Mouse (Mus musculus): ENCODE results near the gene Nudt4. TPM values are rescaled to one million over a fixed set of nuclear protein-coding genes. Genes with fewer than 3 reads are reported as not detected.
"Not testable (repeated sequence)": the region's sequence is repeated elsewhere in the genome, so short reads cannot be mapped to it uniquely, and the experiment has no call there.

Nudt4 gene
- total RNA-seq, 2 experiments from 2014 or later = 263 to 282 TPM

DNA sequence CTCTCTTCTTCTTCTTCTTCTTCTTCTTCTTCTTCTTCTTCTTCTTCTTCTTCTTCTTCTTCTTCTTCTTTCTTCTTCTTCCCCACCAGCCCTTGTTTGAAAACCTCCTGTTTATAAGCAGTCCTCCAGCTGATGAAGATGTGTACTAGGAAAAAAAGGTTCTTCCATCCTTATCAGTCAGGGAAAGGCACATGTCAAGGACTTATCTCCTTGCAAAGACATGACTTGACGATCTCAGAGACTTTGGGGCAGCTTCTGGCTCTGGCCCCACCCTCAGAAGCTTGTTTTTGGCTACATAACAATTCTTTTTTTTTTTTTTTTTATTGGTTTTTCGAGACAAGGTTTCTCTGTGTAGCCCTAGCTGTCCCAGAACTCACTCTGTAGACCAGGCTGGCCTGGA, 5.5 kb upstream of the Nudt4 start:
- intact Hi-C loops (cut with DNase I) = no loop called here
- no peak for DNase-seq (ENCODE audit: low spot score)

DNA sequence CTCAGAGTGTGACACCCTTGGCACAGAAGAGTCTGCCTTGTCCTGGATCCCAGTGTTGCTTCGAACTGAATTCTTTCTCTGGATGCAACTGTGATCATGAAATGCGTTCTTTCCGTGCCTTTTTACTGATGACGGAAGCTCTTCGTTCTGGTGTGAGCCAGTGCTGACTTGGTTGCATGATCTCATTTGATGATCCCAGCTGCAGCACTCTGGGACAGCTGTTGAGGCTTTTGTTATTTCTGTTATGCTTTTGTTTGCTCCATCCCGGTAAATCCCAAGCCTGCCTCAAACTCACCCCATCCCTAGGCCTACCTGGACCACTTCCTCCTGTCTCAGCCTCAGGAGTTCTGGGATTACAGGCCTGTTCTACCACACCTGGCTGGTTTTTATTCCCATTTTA, 4.1 kb upstream of the Nudt4 start:
- no peak for DNase-seq (ENCODE audit: low spot score)
- intact Hi-C loops (cut with DNase I) = no loop called here

DNA sequence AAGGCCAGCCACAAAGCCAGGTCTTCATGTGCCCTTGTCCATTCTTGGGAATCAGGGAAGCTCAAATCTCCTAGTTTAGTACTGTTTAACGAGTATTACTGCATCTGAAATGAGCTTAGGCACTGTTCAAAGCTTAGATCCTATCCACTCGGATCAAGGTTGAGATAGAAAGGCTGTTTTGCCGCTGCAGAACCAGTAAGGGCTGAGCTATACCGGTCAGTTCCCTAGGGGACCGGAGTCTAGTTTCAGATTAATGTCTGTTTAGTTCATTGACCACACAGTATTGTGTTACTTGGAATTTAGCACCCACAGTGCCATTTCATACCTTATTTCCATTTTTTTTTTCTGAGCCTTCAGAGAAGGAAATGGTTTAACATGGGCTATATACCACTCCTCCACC, 3.6 kb upstream of the Nudt4 start:
- intact Hi-C loops (cut with DNase I) = no loop called here
- DNase-seq (ENCODE audit: low spot score) = no peak

DNA sequence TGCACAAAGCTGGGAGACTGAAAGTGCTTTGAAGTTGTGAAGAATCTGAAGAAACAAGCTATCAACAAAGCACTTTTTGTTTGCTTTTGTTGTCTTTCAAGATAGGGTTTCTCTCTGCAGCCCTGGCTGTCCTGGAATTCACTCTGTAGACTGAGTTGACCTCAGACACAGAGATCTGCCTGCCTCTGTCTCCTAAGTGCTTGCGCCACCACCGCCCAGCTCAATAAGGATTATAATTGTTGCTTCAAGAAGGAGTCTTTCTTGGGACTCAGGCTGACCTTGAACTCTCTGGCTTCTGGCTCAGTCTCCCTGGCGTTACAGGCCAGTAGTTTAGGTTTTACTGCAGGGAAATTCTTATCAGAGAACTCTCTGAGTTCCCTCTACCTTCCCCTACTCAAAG, 2.8 kb upstream of the Nudt4 start:
- no peak for DNase-seq (ENCODE audit: low spot score)
- intact Hi-C loops (cut with DNase I) = no loop called here

DNA sequence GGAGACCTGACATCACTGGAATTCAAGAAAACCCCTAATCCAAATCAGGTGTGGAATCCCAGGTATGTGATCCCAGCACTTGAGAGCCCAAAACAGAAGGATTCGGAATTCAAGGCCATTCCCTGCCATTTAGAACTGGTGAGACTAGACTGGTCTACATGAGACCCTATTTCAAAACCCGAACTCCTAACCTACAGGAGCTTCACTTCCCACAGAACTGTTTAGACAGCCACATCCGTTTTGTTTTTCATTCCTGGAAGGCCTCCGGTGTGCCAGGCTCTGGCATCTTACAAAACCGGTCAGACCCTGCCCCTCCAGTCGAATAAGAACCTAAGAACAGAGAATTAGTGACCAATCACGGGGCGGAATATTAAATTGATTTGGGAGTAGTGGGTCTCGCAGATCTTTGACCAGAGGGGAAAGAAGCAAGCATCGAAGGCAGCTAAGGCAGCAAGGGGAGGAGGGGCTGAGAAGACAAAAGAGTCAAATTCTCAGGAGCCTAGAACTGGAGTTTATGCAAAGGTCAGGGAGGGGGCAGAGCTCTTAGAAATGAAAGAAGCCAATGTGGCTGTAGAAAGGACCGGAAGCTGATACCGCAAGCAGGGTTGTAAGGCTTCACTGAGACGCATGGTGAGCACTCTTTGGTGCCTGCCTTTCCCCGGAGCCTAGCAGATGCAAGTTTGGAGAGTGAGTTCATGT, 1.4 kb upstream of the Nudt4 start:
- intact Hi-C loops (cut with DNase I) = no loop called here

DNA sequence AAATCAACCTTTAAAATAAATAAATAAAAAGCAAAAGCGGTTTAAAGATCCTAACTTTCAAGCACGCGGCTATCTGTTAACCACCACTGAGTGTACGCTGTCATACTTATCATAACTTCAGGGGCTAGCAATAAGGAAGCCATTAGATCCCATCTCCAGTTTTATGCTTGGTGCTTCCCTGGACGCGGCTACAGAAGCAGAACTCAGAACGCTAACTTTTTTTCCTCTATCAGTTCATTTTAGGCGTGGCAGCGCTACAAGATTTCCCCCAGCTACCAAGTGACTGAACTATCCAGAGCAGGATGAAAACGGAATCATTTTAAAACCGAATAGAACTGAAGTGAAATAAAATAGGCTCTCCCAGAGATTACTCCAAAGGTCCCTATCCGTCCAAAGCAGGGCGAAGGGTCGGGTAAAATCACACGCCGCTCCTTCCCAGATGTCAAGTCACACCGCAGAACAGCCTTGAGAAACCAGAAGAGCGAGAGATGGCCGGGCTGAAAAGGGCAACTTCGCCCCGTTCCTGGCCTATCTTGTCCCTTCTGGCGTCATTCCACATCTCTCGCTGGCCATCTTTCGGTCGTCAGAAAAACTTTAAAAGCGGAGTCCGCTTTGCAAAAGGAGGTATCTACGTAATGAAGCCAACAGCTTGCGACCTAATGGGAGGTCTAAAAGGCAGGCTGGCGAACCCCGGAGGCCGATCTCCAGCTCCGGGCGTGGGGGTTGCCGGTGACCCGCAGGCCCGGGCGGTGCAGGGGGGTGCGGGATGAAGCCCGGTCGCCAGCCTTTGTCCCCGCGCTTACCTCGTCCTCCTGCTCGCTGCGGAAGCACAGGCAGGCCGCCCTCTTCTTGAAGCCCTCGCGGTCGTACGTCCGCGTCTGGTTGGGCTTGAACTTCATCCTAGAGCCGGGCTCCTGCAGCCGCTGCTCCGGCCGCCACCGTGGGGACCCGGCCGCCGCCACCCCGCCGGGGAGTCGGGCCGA, 796 bp downstream of the Nudt4 start:
- intact Hi-C loops (cut with DNase I) = loop anchor here (5.0 kb wide), 2 partner anchors 79 to 114 kb away; no protein-coding TSS in a partner anchor
- DNase-seq (ENCODE audit: low spot score) = peak; percentile 26

More for the DNA sequence above, 1.4 kb upstream of the Nudt4 start:
- DNase-seq (ENCODE audit: low spot score) = no peak

DNA sequence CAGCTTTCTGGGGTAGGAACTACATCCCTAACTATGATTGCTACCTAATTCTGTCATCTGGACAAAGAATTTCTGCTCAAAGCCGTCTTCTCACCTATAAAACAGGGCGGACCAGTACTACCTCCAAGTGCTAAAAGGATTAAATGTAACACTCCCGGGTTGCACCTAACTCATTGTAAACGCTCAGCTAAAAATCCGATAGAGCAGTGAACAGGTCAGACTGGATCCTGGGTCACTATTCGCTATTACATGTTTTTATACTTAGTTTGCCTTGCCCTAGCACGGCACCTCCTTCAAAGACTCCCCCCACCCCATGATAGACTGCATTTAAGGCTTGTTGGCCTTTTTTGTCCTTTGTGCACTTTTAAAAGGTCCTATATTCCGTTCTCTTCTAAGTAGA, 1.6 kb downstream of the Nudt4 start:
- DNase-seq (ENCODE audit: low spot score) = no peak
- intact Hi-C loops (cut with DNase I) = loop anchor here (5.0 kb wide), 2 partner anchors 80 to 115 kb away; no protein-coding TSS in a partner anchor

DNA sequence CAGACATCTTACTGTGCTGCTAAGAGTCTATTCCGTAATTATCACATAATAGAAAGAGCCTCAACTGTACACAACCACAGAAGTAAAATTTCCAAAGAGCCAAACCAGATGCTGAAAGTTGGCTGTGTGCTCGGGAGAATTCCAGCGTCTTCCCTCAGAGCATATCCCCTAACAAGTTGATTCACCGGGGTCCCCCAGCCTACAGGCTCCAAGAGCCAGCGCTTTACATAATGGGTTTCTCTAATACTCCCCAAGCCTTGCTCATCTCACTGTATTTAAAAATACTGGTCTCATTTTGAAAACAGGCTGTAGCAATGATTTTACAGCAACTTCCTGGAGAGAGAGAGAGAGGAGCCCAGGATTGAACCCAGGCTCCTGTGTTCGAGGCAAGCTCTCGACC, 2.3 kb downstream of the Nudt4 start:
- intact Hi-C loops (cut with DNase I) = loop anchor here (5.0 kb wide), 2 partner anchors 81 to 116 kb away; no protein-coding TSS in a partner anchor
- DNase-seq (ENCODE audit: low spot score) = no peak

DNA sequence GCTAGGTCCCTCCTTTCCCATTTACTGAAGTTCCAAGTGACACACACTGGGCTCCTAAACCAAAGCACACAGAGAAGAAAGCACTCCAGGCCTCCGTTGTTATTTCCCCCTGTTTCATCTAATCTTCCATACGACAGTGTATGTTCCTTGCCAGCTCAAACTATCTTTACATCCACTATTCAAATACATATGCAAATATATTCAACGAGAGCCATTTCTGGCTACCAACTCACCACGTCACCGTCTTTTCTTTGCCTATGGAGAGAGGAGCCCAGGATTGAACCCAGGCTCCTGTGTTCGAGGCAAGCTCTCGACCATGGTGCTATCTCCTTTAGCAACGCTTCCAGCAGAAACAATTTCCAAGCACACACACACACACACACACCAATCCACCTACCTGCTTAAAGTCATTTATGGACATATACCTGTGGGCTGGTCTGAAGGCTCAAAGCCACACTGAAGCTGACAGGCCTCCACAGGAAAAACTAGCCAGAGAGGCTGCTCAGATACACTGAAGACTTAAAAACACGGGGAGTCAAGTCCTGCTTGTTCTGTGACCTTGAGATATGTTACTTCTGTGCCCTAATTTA, 3.5 kb downstream of the Nudt4 start:
- intact Hi-C loops (cut with DNase I) = loop anchor here (5.0 kb wide), 2 partner anchors 82 to 117 kb away; no protein-coding TSS in a partner anchor
- DNase-seq (ENCODE audit: low spot score) = no peak

DNA sequence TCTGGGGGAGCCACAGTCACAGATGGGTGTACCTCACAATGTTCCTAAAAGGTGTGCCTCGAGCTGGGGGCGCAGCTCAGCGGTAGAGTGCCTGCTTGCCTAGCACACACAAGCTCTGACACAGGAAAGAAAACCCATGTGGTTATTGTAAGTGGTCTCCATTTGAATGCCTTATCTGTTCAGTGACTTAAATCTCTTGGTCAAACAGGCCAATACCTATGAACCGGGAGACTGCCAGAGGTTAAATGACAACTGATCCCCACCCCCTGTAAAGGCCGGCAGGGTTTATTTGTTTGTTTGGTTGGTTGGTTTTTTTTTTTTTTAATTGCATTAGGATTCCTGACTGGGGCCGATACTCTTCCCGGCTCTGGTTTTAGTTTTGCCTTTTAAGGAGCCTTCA, 4.5 kb downstream of the Nudt4 start:
- intact Hi-C loops (cut with DNase I) = loop anchor here (5.0 kb wide), 1 partner anchor 223 kb away; no protein-coding TSS in a partner anchor
- DNase-seq (ENCODE audit: low spot score) = no peak

DNA sequence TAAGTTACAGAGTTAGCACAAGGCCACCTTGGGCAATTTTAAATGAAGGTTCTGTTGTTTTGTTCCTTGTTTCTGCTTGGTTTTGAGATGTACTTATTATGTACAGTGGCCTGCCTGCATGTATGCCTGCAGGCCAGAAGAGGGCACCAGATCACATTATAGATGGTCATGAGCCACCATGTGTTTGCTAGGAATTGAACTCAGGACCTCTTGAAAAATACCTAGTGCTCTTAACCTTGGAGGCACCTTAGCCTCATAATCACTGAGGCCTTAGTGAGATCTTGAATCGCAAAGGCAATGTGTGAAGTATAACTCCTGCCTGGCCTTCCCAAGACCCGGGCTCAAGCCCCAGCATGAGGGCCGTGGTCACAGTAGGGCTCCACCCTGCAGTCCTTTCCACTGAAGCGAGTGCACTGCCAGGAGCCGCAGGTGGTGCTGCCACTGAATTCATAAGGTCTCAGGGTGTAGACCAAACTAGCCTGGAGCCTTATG, 6.6 kb downstream of the Nudt4 start:
- DNase-seq (ENCODE audit: low spot score) = no peak

DNA sequence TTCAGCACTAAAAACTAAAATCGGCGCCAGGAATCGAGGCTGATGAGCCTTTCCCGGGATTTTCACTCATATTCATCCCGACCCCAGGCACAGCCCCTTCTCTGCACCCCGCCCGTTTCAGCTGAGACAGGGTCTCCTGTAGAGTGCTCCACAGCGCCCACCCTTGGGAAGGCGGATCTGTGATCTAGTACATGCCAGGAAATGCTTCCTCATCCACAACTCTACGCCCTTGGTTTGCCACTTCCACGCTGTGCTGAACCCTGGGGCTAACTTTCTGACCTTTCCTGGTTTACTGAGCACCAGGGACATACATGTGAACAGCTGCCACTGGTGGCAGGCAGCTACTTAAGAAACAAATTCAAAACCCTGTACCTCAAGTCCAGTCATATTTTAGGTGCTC, 8.1 kb downstream of the Nudt4 start:
- no peak for DNase-seq (ENCODE audit: low spot score)
- intact Hi-C loops (cut with DNase I) = loop anchor here (5.0 kb wide), 1 partner anchor 226 kb away; no protein-coding TSS in a partner anchor

More for the DNA sequence above, 6.6 kb downstream of the Nudt4 start:
- intact Hi-C loops (cut with DNase I) = loop anchor here (5.0 kb wide), 1 partner anchor 225 kb away; no protein-coding TSS in a partner anchor

DNA sequence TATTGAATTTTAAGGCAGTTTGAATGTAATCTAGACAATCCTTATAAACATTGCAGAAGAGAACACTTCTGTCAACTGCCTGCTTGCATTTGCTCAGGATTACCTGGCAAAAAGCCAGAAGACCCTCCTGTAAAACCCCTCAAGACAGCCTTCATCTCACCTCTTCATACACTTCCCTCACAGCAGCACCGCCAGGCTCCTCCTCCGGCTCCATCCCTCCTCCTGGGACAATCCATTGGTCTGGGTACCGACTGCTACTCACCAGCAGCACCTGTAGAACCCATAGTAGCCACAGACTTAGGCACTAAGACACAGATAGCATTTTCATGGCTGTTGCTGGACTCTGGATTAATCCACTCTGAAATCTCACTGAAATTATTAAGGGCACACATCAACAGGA, 11.6 kb downstream of the Nudt4 start:
- no peak for DNase-seq (ENCODE audit: low spot score)
- intact Hi-C loops (cut with DNase I) = no loop called here

DNA sequence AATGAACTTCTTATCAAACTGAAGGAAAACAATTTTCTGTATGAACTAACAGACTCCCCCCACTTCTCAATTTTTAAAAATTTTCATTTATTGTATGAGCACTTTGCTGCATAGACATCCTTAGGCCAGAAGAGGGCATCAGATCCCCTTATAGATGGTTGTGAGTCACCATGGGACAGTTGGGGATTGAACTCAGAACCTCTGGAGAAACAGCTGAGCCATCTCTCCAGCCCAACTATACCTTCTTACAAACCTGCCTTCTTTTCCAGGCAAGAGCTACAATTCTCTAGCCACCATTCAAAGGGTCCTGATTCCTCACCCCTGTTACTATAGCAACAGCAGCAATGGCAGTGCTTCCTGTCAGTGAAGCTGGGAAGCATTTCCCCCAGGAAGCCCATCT, 12.2 kb downstream of the Nudt4 start:
- intact Hi-C loops (cut with DNase I) = loop anchor here (1.0 to 2.0 kb wide), 2 partner anchors 307 to 481 kb away; no protein-coding TSS in a partner anchor
- DNase-seq (ENCODE audit: low spot score) = no peak

DNA sequence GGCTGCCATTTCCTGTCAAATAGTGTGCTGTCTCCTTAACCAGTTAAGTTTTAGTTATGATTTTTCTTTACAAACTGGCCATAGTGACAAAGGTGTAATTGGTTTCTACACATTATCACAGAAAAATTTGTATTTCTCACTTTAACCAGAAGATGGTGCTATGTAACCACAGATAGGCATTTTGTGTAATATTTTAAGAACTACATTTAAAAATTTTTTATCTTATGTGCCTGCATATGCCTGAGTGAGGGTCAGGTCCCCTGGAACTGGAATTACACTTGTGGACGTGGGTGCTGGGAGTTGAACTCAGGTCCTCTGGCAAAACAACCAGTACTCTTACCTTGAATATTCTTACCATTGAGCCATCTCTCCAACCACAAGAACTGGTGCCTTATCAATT, 13.4 kb downstream of the Nudt4 start:
- no peak for DNase-seq (ENCODE audit: low spot score)
- intact Hi-C loops (cut with DNase I) = loop anchor here (2.0 kb wide), 1 partner anchor 482 kb away; no protein-coding TSS in a partner anchor

DNA sequence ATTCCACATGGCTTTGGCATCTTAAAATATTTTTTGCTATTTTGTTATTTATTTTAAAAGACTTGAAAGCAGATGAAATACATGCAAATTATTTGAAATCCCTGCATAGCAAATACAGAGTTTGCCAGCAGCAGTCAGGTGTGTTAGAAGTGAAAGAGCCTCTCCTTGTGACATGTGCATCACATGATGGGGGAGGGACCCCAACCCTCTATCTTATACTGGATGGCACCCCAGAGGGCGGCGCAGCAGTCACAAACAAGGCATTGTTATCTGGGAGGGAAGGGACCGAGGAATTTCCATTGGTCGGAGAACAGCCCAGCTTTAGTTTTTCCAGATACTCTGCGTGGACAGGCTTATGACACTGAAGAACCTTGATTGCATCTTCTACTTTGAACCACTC, 14.9 kb downstream of the Nudt4 start:
- DNase-seq (ENCODE audit: low spot score) = not testable (repeated sequence)

DNA sequence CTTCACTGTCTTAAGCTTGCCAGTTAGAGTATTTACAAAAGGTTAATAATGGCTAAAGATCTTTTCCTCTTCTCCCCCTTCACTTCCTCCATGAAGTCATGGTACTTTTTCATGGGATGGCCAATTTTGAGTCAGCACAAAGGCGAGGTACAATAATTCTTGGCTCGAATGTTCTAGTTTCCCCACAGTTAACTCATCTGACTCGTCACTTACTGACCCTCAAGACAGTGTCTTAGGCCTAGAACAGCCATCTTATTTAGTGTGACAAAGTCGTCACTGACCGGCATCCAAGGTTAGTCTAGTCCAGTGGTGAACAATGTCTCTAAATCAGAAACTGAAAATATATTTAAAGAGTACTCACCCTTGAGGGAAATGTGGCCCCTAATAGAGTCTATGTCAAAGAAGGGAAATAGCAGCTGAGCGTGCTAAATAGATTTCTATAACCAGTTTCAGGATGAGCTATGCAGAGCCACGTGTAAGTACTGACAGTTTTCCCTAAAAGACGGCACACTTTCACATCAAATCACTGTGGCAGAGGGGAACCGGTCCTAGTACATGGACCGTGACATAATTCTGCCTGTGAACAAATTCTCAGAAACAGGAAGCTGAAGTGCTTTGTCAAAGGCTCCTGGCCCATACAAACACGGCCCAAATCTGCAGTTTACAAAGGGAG, 15.7 kb downstream of the Nudt4 start:
- intact Hi-C loops (cut with DNase I) = no loop called here
- DNase-seq (ENCODE audit: low spot score) = no peak

More for the DNA sequence above, 14.9 kb downstream of the Nudt4 start:
- intact Hi-C loops (cut with DNase I) = loop anchor here (1.0 kb wide), 1 partner anchor 345 kb away; no protein-coding TSS in a partner anchor

DNA sequence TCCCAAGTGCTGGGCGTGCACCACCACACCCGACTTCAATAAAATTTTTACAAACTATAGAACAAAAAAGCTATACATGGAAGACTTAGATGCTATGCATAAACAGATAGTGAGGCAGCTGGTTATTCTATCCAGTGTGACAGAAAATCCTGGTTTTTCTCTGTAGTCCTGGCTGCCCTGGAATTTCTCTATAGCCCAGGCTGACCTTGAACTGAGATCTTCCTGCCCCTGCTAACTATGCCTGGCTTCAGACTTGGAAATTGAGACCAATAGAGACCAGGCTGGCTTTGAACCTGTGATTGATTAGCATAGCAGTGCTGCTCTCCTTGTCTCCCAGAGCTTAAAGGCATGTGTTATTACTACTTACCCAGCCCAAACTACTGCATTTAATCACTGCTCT, 17.8 kb downstream of the Nudt4 start:
- intact Hi-C loops (cut with DNase I) = no loop called here
- DNase-seq (ENCODE audit: low spot score) = no peak

DNA sequence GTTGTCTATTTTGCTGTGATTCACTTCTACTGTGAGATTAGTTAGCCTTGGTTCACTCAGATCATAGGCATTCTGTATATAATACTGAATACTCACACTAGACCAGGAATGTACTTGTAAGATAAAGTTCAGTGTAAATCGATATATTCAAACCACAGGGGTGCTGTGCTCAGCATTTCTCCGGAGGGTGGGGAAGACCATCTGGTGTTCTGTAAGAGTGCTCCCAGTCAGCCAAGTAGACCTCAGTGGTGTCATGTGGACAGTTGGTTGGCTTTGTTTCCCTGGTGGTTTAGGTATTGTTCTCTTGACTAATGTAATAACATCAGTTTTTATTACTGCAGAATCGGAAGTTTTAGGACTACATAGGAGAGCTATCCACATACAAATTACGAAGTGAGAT, 18.9 kb downstream of the Nudt4 start:
- intact Hi-C loops (cut with DNase I) = no loop called here
- DNase-seq (ENCODE audit: low spot score) = no peak
